Mouse (Mus musculus) limb, embryonic 12.5 days (tissue): Measurements from ENCODE around the gene Suox. TPM values are rescaled to one million over a fixed set of nuclear protein-coding genes. Genes with fewer than 3 reads are reported as not detected.
"Not testable (repeated sequence)": the region's sequence is repeated elsewhere in the genome, so short reads cannot be mapped to it uniquely, and the experiment has no call there.

Experiments
- ATAC-seq: fragments of 200-750 bp; cut with Nextera tagmentation; 2 replicates; pipeline ENCODE4 v1.8.0; 2017; ENCODE audit warnings: low read depth, moderate TSS enrichment; ENCODE audit not compliant: insufficient number of reproducible peaks, insufficient read depth, low FRiP score, low TSS enrichment
- H3K27ac ChIP-seq: fragments of 300-500 bp; sonication (generic); 2 replicates; pipeline ENCODE4 v1.5.1; 2016; ENCODE audit warnings: mild to moderate bottlenecking, moderate library complexity
- H3K27me3 ChIP-seq: fragments of 300-500 bp; sonication (generic); 2 replicates; pipeline ENCODE4 v1.6.1; 2016; ENCODE audit warnings: mild to moderate bottlenecking, moderate library complexity
- H3K36me3 ChIP-seq: fragments of 300-500 bp; sonication (generic); 2 replicates; pipeline ENCODE4 v1.6.1; 2016; ENCODE audit warnings: mild to moderate bottlenecking, moderate library complexity
- H3K4me1 ChIP-seq: fragments of 300-500 bp; sonication (generic); replicated peaks from 2 replicates; pipeline ENCODE4 v1.6.1; 2016
- H3K4me2 ChIP-seq: fragments of 300-500 bp; sonication (generic); 2 replicates; pipeline ENCODE4 v1.6.1; 2016; ENCODE audit warnings: mild to moderate bottlenecking, moderate library complexity
- H3K4me3 ChIP-seq: fragments of 300-500 bp; sonication (generic); replicated peaks from 2 replicates; pipeline ENCODE4 v1.5.1; 2016; ENCODE audit warnings: mild to moderate bottlenecking
- H3K9ac ChIP-seq: fragments of 300-500 bp; sonication (generic); replicated peaks from 2 replicates; pipeline ENCODE4 v1.6.1; 2016; ENCODE audit warnings: mild to moderate bottlenecking, moderate library complexity
- H3K9me3 ChIP-seq: fragments of 300-500 bp; sonication (generic); 2 replicates; pipeline ENCODE4 v1.6.1; 2016; ENCODE audit warnings: mild to moderate bottlenecking, moderate library complexity
- WGBS: fragments of 180-500 bp; shearing (Covaris S2); methylation state at CpG from one replicate; pipeline ENCODE4 v1.1.7; 2016; 5-methylcytosine and 5-hydroxymethylcytosine counted together
- polyA plus RNA-seq: library from polyadenylated mRNA; unstranded; fragments of >200 nt; fragmentation: Nextera tagmentation; extraction: Ambion mirVana; gene quantifications from 2 replicates; pipeline ENCODE4 v1.2.1, GENCODE M21; 2016

Gene Suox
- polyA plus RNA-seq, result 14.7 and 16.7 TPM in 2 replicates

DNA sequence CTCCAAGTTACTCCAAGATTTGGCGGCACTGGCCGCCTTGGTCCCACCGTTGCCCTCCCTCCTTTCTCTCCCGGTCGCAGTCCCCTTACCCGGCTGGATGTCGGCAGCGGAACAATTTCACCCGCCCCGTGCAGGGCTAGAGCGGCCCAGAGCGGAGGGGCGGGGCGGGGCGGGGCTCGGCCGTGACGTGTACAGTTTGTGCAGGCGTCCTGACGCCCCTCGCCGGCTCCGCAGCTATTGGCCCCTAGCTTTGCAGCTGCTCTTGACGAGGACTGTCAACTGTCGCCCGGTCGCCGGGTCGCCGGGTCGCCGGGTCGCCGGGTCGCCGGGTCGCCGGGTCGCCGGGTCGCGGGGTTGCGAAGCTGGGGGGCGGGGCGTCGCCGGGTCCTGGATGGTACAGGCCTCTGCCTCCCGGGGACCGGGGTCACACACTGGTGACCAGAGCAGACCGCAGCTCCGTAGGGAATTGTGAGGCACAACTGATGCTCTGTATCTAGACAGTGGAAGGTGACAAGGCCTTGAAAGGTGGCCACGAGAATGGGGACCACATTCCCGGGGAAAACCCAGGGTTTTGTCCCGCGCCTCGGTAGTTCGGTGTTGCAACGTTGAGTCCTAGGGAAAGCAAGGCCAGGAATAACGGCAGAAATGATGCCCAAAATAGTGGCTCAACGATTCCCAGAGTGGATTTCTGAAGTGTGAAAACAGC lies at the start of gene Suox:
Suox (minus strand) TSS at position 311 of the 706 bp plus-strand sequence.
- Histone ChIP-seq H3K9me3 (no peaks in the 10 kb centered on the region), H3K36me3 (peaks cover 20% of the 10 kb centered on the region; the same call in 1 of the 2 replicates), H3K4me3 (peak within 1 kb of the TSS; percentile 76), H3K4me1 (peaks cover 17% of the 10 kb centered on the region; the same call in 1 of the 2 replicates), H3K4me2 (peak within 1 kb of the TSS; percentile 95), H3K9ac (peak within 1 kb of the TSS; percentile 62), H3K27ac (no peak within 1 kb of the TSS), H3K27me3 (0 out of 2 replicates have a peak, but pooled peaks cover 3% of the 10 kb centered on the region)
- WGBS, result under 1% methylated on average over 60 of the region's 60 CpGs
- peak; percentile 91 for ATAC-seq

DNA sequence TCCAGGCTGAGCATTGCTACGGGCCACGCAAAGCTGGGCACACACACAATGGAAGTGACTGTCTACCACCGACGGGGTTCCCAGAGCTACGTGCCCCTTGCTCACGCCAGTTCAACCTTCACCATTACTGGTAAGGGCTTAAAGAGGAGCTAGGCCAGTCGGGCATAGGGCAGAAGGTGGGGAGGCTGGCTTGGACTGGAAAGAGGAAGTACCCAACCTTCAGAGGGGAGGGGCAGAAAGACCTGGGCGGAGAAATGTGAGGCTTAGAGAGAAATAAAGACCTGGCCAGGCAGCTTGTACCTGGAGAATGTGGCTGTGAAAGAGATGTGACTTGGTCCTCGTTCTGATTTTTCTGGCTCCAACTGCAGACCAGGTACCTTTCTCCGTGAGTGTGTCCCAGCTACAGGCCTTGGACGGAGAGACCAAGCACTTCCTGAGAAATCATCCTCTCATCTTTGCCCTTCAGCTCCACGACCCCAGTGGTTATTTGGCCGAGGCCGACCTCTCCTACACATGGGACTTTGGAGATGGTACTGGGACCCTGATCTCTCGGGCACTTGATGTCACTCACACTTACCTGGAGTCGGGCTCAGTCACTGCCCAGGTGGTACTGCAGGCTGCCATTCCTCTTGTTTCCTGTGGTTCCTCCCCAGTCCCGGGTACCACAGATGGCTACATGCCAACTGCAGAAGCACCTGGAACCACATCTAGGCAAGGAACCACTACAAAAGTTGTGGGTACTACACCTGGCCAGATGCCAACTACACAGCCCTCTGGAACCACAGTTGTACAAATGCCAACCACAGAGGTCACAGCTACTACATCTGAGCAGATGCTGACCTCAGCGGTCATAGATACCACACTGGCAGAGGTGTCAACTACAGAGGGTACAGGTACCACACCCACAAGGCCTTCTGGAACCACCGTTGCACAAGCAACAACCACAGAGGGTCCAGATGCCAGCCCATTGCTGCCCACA lies 42.0 kb upstream of the Suox start:
- H3K4me2 ChIP-seq, result no peak overlapping the region
- H3K27ac ChIP-seq, result no peak overlapping the region
- no peaks in the 10 kb centered on the region for H3K9me3 ChIP-seq
- H3K4me1 ChIP-seq, result no peaks in the 10 kb centered on the region
- 0 out of 2 replicates have a peak, but pooled peaks cover 3% of the 10 kb centered on the region for H3K27me3 ChIP-seq
- 86% methylated on average over 19 of the region's 19 CpGs for whole genome bisulfite sequencing
- H3K4me3 ChIP-seq, result no peak overlapping the region
- no peak for ATAC-seq
- no peak overlapping the region for H3K9ac ChIP-seq
- H3K36me3 ChIP-seq, result no peaks in the 10 kb centered on the region

DNA sequence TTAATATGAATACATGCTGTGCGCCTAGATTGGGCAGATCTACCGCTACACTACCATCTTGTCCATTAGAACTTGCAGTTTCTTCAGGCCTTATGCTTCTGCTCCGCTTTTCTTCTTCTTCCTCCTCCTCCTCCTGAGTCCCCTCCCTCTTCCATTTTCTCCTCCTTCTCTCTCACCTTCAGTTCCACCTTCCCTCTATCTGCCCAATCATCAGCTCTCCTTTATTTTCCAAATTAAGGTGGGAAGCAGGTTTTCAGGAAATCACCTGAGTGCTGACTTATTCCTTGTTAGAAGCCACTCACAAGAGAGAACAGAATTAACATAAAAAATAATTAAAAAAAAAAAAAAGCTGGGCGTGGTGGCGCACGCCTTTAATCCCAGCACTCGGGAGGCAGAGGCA lies 37.4 kb upstream of the Suox start:
- H3K36me3 ChIP-seq, ATAC-seq, H3K4me3 ChIP-seq, H3K4me1 ChIP-seq, H3K4me2 ChIP-seq, H3K27ac ChIP-seq, H3K9me3 ChIP-seq, H3K9ac ChIP-seq, H3K27me3 ChIP-seq: not testable (repeated sequence)
- 89% methylated on average over 7 of the region's 7 CpGs for WGBS

DNA sequence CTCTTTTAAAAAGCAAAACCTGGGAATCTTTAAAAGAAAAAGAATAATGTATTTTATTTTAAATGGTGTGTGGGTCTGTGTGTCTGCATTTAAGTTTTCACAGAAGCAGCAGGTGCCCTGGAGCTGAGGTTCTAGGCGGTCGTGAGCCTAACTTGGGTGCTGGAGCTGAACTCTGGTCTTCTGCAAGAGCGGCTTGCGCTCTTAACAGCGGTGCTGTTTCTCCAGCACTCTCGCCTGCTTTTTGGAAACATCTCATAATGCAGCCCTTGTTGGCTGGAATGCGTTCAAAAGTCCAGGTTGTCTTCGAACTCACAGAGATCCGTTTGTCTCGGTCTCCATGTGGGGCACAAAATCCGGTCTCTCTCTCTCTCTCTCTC lies 31.4 kb upstream of the Suox start:
- H3K27me3 ChIP-seq, result no peaks in the 10 kb centered on the region
- peak overlapping the region; percentile 77 for H3K4me3 ChIP-seq
- H3K36me3 ChIP-seq, result peaks cover 33% of the 10 kb centered on the region
- H3K4me1 ChIP-seq, result peaks cover 22% of the 10 kb centered on the region
- no peaks in the 10 kb centered on the region for H3K9me3 ChIP-seq
- ATAC-seq, result 0 out of 2 replicates have a peak, but pooled peaks have one; percentile 26
- H3K4me2 ChIP-seq, result peak overlapping the region; percentile 87
- H3K27ac ChIP-seq, result peak overlapping the region; percentile 97
- peak overlapping the region; percentile 79 for H3K9ac ChIP-seq
- 11% methylated on average over 11 of the region's 11 CpGs for WGBS

DNA sequence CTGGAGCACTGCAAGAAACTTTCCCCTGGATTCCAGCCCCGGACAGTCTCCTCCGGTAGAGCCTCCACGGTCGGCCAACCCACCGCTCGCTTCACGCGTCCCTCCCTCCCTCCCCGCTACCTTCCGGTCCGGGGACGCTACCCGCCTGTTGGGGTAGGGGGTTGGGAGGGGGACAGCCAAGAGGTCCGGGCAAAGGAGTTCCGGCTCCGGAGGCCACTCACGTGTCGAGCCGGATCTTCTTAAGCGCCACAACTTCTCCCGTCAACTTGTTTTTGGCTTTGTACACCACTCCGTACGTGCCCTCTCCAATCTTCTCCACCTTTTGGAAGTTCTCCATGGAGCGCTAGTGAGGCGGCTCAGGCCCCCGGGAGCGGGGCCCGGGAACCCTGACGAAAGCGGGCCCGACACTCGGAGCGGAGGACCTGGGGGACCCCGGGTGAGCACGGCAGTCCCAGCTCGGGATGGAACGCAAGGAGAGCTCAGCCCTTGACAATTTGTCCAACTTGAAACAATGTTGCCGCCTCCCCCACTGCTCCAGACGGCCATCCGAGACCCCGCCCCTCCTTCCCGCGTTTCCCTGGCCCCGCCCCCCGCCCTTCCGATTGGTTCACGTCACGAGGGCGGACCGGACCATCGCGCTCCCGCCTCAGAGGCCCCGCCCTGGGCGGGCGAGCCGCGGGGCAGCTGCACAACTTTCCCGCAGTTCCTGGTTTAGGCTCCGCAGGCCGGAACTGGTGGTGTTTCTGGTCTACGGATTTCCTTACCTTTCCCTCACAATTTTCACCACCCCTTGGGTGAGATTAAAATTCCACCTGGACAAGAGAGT lies 30.8 kb upstream of the Suox start, which contains the start of gene Cdk2:
Cdk2 (minus strand) TSS at position 541 of the 826 bp plus-strand sequence.
- H3K4me1 ChIP-seq, result peaks cover 22% of the 10 kb centered on the region
- ATAC-seq, result peak; percentile 84
- under 1% methylated on average over 59 of the region's 62 CpGs for whole genome bisulfite sequencing
- H3K9me3 ChIP-seq, result no peaks in the 10 kb centered on the region
- H3K9ac ChIP-seq, result peak within 1 kb of the TSS; percentile 79
- peak within 1 kb of the TSS; percentile 87 for H3K4me2 ChIP-seq
- H3K36me3 ChIP-seq, result peaks cover 39% of the 10 kb centered on the region
- no peaks in the 10 kb centered on the region for H3K27me3 ChIP-seq
- H3K4me3 ChIP-seq, result peak within 1 kb of the TSS; percentile 77
- peak within 1 kb of the TSS; percentile 97 for H3K27ac ChIP-seq

GRCm38 (mm10) chr10:128703895-128704294 lies 30.0 kb upstream of the Suox start, which contains the start of gene Pmel:
TSS of gene Pmel (plus strand) at chr10:128704195.
- Histone ChIP-seq H3K4me1 (peaks cover 22% of the 10 kb centered on the region), H3K36me3 (peaks cover 47% of the 10 kb centered on the region), H3K27ac (peak within 1 kb of the TSS; percentile 97), H3K27me3 (no peaks in the 10 kb centered on the region), H3K9me3 (no peaks in the 10 kb centered on the region), H3K4me2 (peak within 1 kb of the TSS; percentile 87), H3K9ac (peak within 1 kb of the TSS; percentile 79), H3K4me3 (peak within 1 kb of the TSS; percentile 77)
- 14% methylated on average over 4 of the region's 4 CpGs for WGBS
- ATAC-seq, result no peak

GRCm38 (mm10) chr10:128702328-128703007 lies 28.6 kb upstream of the Suox start:
- peaks cover 22% of the 10 kb centered on the region for H3K4me1 ChIP-seq
- peaks cover 57% of the 10 kb centered on the region for H3K36me3 ChIP-seq
- WGBS, result 88% methylated on average over 6 of the region's 6 CpGs
- H3K4me2 ChIP-seq, result no peak overlapping the region
- no peaks in the 10 kb centered on the region for H3K9me3 ChIP-seq
- H3K9ac ChIP-seq, result no peak overlapping the region
- H3K4me3 ChIP-seq, result no peak overlapping the region
- no peaks in the 10 kb centered on the region for H3K27me3 ChIP-seq
- no peak overlapping the region for H3K27ac ChIP-seq
- no peak for ATAC-seq

DNA sequence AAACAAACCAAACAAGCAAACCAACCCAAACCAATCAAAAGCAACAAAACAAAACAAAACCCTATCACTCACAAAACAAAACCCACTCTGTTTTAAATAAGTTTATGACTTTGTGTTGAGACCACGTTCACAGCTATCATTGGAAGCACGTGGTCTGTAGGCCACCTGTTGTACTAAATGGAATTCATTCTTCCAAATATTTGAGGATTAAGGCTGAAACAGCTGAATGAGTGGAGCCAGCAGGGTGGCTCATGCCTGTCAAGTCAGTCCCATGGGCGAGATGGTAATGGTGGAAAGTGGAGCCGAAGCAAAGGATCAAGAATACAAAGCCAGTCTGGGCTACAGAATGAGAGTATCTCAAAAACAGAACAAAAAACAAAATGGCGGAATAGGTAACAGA lies 26.8 kb upstream of the Suox start:
- Histone ChIP-seq H3K36me3 (peaks cover 57% of the 10 kb centered on the region), H3K4me3 (no peak overlapping the region), H3K4me2 (no peak overlapping the region), H3K27ac (no peak overlapping the region), H3K27me3 (no peaks in the 10 kb centered on the region), H3K4me1 (peaks cover 22% of the 10 kb centered on the region), H3K9ac (no peak overlapping the region), H3K9me3 (no peaks in the 10 kb centered on the region)
- WGBS, result 87% methylated on average over 5 of the region's 5 CpGs
- ATAC-seq, result no peak

DNA sequence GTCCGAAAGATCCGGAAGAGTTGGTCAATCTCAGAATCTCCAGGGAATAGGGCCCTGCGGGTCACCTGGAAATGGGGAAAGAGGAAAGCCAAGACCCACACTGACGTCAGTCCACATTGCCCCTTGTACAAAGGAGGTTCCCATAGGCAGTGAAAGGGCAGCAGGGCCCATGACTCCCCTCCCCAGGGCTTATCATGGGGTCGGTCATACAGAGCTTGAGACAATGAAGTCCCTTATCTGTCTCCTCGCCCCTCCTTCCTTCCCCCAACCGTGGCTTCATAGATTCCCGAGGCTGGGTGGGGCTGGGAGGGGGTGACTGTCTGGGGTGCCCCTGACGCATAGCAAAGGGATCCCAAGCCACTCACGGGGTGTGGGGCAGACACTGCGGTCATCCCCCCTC lies 25.7 kb upstream of the Suox start:
- WGBS, result 88% methylated on average over 11 of the region's 11 CpGs
- Histone ChIP-seq H3K27ac (no peak overlapping the region), H3K4me1 (peaks cover 20% of the 10 kb centered on the region), H3K4me3 (no peak overlapping the region), H3K27me3 (no peaks in the 10 kb centered on the region), H3K36me3 (peaks cover 57% of the 10 kb centered on the region), H3K9ac (no peak overlapping the region), H3K4me2 (no peak overlapping the region), H3K9me3 (no peaks in the 10 kb centered on the region)
- ATAC-seq, result no peak

GRCm38 (mm10) chr10:128699006-128699405 lies 25.1 kb upstream of the Suox start:
- Histone ChIP-seq H3K4me3 (no peak overlapping the region), H3K27ac (no peak overlapping the region), H3K36me3 (peaks cover 57% of the 10 kb centered on the region), H3K4me2 (no peak overlapping the region), H3K9ac (no peak overlapping the region), H3K9me3 (no peaks in the 10 kb centered on the region), H3K4me1 (peaks cover 22% of the 10 kb centered on the region), H3K27me3 (no peaks in the 10 kb centered on the region)
- 84% methylated on average over 5 of the region's 5 CpGs for WGBS
- no peak for ATAC-seq
